Mouse (Mus musculus): ENCODE results near the gene Ccng2.

Ccng2 gene

DNA sequence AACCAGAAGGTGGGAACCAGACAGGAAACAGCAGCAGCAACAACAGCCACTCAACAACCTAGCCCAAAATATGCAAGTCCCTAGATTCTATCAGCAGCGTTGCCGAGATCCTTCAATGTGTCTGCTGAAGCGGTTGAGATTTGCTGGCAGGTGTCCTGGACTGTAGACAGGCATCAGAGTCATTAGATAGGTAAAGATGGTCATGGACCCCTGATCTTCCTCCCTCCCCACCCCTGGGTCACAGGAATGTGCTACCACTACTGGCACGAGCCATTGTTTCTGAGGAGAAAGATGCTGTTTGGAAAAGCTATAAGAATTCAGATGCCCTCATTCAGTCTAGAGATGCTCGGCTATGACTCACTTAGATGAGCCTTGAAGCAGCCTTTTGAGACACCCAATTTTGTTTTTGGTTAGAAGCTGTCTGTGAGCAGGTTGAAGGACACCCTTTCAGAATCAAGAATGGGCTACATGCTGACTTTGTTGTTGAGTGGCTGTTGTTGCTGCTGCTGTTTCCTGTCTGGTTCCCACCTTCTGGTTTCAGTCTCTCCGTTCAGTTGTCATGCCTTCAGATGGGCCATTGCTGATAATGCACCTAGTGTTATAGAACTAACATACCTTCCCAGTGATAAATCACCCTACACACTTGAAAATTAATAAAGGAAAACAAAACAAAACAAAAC, 3.5 kb upstream of the Ccng2 start:
- in situ Hi-C loops (cut with MboI, MseI) = loop anchor here (5.0 kb wide), 1 partner anchor 51 kb away; no protein-coding TSS in a partner anchor

DNA sequence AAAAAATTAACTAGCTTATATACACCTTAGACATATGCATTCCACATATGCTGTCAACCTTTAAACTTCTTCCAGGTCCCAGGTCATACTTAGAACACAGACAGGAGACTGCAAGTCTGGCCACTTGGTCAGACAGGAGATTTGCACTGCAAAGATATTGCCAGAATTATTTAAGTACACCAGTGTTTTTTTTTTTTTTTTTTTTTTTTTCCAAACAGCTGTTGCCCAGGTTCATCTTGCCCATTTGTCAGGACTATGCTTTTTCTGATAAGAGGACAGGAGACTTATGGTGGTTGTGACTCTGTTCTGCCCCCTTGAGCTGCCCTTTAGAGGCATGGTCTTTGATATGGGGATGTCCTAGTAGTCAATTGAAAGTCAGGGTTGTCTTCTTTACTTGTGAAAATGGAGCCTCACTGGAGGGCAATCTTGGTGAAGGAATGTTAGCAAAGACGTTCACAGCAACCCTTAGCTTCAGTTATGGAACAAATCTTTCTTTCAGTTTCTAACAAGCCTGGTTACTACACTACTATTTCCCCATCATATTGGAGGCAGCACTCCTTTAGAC, 2.8 kb upstream of the Ccng2 start:
- in situ Hi-C loops (cut with MboI, MseI) = loop anchor here (5.0 kb wide), 1 partner anchor 52 kb away; no protein-coding TSS in a partner anchor

DNA sequence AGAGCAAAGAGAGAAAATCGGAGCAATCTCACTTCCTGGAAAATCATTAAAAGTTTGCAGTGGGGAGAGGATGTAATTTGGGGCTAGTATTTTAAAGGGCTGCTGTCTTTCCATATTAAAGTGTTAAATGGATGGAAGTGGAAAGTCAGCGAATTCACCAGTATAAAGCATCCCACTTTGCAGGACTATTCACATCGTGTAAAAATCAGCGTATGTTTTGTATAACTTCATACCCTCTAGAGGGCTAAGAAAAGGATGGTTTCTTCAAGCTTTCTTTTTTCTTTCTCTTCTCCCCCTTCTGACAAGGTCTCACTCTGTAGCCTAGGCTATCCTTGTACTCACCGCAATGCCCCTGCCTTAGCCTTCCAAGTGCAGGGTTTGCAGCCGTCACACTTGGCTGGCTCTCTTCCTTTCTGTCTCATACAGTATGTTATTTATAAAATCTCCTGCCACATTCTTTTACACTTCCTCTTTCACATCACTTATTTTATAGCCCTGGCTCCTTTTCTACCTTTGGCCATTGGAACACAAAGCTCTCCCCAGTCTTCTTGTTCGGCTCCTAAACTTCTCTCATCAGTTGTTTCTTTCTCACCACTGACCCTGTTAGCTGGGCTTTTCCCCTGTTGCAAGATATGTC, 1.8 kb upstream of the Ccng2 start:
- in situ Hi-C loops (cut with MboI, MseI) = loop anchor here (5.0 kb wide), 1 partner anchor 173 kb away; the partner anchor contains the start of gene Sept11

DNA sequence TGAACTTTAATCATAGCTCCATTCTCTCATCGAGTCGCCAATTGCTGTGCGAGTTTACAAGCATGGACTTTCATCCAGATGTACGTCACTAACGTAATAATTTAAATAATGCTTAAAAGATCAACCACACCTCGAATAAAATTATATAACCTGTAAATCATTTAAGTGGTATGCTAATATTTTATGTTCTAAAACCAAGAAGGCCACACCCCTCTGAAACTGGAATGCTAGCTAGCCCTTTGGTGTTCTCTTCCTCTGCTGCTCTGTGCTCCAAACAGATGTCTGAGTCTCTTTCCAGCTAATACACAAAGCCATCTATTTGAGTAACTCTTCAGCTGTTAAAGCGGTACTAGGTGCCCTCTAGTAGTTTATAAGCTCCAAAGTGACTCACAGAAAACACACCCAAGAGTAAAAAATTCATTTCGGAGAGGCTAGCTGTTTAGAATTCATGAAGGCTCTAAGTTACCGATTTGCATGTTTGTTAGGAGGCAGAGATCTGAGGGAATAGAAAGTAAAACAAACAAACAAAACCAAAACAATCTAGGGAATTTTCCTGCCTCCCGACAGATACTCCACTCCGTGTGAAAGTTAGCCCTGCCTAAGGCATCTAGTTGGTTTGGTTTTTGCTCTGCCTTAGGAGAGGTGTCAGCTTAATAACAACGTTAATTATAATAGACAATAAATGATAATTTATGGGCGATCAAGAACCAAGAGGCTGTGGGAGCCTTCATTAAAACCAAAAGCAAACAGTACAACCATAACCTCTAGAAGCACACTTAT, 1.1 kb upstream of the Ccng2 start:
- in situ Hi-C loops (cut with MboI, MseI) = loop anchor here (5.0 kb wide), 1 partner anchor 174 kb away; the partner anchor contains the start of gene Sept11

DNA sequence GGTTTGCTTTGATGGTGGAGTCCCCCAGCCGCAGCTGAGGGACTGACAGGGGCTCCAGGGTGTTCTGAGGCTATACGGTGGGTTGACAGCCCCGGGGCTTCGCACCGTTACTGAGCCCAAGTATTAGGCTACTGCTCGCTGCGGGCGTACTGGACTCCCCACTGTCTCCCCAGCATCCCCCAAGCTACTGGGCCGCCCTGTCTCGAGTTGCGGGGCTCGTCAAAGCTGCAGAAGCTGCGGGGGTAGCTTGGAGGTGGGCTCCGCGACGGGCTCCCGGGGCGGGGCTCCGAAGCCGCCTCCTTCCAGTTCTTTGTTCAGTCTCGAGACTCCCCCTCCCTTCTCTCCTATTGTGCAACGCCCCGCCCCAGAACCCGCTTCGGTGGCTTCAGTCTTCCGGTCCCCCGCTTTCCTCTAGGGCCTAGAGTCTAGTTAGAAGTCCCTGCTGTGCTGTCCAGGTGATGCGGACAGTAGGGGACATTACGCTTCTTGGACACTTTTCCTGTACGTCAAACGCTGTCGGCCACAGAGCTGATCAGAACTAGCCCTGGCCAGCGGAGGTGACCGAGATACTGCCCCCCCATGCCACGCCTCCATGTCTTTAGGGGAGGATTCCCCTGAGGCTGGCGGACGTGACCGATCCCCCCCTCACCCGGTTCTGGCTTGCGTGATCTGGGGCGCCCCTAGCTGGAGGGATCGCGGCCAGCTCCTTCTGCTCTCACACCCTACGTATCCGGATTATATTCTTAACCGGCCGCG, 972 bp downstream of the Ccng2 start:
- in situ Hi-C loops (cut with MboI, MseI) = loop anchor here (5.0 kb wide), 1 partner anchor 176 kb away; the partner anchor contains the start of gene Sept11

DNA sequence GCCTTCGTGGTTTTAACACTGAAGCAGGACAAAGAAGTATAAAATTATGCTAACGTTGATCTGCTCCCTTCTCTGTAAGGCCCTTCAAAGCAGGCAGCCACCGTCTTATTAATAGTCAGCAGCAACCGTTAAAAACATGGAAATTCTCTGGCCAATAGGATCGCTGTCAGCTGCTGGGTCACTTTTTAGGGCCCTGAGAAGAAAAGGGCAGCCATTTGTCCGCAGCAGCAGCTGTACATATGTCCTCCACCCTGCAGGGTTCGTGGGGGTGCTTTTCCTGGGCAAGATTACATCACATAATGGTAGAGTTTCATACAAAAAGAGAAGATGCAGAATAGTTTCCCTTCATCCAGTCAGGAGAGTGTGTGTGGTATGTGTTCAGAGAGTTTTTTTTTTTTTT, 3.0 kb downstream of the Ccng2 start:
- in situ Hi-C loops (cut with MboI, MseI) = no loop called here

DNA sequence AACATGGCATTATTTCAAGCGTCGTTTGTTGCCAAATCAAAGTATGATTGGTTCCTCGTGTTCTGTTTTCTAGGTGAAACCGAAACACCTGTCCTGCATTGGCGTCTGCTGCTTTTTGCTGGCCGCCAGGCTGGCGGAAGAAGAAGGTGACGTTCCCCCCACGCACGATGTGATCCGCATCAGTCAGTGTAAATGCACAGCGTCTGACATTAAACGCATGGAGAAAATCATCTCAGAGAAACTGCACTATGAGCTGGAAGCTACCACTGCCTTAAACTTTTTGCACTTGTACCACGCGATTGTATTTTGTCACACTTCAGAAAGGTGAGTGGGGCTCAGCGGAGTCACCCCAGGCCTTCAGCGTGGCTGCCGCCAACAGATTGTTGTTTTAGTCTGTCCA, 3.7 kb downstream of the Ccng2 start:
- in situ Hi-C loops (cut with MboI, MseI) = no loop called here

DNA sequence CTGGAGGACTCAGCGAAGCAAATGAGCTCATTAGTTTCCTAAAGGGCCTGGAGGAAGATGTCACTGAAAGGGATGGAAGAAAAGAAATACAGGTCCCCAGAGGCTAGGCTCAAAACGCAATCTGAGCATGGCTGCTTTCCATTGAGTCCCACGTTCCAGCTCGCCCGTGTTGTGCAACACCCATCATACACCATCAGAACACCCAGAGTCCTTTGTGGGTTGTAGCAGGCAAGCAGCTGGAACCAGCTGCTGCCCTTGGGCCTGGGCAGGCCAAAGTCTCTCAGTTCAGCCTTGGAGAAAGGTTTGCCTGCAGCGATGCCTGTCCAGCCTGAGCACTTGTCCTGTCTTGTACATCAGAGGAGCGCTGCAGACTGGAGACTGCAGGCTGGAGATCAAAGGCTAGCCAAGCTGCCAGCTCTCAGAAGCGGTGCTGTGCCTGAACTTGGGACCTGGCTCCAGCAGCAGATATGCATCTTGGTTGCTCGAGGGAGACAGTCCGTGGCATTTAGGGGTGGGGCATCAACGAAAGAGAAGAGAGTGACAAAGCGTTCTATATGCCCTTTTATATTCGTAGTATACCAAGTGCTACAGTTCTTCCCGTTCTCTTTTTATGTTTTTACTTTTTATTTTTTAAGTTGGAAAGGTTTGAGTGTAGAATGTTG, 15.5 kb downstream of the Ccng2 start:
- in situ Hi-C loops (cut with MboI, MseI) = no loop called here

DNA sequence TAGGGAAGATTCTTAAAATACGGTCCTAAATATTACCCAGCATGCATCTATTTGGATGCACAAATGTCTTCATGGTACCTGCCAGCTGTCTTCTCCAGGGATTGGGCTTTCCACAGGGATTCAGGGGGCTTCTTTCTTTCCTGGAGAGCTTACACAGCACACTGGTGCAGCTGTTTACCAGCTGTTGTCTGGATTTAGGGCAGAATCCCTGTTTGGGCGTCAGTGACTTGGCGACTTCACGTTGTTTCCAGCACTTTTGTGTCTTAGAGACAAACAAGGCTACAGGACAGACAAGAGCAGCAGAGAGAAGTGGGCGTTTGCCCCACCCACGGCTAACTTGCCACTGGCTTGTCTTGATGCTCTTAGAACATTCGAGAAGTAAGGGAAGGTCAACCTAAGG, 16.1 kb downstream of the Ccng2 start:
- in situ Hi-C loops (cut with MboI, MseI) = no loop called here

DNA sequence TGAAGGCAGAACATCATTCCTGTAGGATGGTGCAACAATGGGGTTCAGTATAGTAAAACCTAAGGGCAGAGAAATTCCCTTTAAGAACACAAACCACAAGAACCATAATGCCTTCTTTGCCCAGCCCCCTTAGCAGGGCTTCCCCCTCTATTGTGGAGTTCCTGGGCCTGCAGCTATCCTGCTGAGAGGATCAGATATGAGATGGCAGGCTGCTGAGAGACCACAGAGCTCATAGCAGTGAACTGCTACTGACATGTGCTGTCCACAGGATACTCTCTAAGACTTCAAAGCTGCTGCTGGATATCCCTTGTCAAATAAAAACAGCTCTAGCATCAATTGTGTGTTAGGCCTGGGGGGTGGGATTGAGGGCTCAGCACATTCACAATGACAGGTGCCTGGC, 21.5 kb downstream of the Ccng2 start:
- in situ Hi-C loops (cut with MboI, MseI) = no loop called here

DNA sequence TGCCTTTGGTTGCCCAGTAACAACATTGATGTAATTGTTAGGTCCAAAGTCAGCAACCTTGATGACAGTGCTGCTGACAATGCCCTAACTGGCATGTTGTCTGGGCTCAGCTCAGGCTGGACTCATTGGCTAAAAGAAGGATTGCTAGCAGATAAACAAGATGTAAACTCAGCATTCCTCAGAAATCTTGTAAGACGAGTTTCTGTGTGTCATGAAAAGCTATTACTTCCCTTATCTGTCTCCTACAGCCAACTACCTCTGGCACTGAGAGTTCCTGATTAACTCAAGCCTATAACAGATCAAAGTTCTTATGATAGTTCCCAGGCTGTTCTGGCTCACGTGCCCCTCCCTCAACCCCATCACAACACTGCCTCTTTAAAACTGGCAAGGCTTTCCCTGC, 23.2 kb downstream of the Ccng2 start:
- in situ Hi-C loops (cut with MboI, MseI) = no loop called here

DNA sequence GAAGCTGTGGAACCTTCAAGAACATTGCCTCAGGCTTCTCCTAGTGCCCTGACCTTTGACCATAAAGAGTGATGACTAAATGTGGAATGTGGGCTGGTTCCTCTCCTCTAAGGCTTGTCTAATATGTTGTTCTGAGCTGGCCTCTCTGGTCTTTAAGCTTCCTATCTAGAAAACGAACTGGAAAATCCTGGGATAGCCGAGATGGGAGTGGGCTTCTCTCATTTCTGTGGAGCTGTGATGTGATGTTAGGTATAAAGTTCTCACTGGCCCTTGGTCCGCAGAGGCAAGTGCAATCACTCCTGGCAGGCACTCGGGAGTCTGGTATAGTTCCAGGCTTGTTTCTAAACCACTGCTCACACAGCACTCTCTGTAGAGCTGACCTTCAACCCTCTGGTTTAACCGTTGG, 29.3 kb downstream of the Ccng2 start:
- in situ Hi-C loops (cut with MboI, MseI) = no loop called here

DNA sequence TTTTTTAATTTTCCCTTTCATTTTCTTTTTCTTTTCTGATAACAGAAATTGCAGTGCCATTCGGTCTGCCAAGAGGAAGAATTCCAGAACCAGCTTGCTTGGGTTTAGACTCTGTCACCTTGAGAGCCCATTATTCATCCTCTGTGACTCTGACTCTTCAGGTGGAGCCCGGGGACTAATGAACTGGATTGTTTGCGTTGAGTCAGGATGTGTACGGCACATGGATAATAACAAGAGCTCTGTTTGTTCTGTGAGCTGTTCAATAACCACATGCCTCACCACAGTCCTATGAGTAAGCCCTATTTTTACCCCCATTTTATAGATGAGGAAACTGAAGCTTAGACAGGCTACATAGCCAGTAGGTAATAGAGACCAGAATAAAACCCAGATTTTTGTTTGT, 29.7 kb downstream of the Ccng2 start:
- in situ Hi-C loops (cut with MboI, MseI) = no loop called here

DNA sequence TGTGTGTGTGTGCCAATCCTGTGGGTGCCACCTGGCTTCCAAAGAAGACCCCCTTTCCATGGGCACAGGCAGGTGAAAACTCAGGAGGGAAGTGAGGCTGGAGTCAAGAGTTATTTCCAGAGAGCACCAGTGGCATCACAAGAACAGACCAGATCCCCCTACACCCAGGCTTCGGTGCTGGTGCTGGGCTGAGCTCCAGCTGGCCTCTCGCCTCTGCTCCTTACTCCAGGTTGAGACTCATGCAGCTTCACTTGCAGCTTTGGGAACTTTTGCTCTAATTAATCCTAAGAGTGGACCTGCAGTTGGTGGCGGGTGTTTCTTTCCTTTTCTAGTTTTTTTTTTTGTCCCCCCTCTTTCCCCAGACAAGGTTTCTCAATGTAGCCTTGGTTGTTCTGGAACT, 30.3 kb downstream of the Ccng2 start:
- in situ Hi-C loops (cut with MboI, MseI) = no loop called here

DNA sequence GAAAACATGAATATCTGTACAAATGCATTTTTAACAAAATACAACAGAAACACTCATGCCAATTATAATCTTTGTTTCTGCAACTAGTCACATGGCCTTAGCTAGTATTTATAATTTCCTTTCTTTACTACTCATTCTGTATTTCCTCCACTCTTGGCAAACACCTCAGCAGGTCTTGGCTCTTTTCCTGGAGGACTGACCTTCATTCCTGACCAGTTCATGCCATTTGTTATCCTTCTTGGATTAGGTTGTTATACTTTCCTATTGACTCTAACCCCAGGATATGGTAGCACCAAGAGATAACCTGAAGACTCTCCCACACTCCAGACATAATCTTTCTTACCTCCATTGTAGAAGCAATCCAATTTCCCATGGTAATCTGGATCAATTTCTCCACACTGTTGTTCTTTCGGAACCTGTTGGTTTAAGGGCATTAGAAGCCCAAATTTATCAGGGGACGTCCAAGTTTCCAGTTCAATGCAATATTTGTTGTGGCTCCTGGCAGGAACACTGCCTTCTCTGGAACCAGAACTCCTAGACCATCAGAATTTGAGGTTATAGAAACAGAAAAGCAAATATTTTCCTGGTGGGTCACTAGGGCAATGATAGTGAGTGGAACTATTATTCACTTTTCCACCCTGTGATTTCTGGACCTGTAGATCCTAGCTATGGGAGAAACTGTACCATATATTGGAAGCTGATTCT, 38.2 kb downstream of the Ccng2 start:
- in situ Hi-C loops (cut with MboI, MseI) = no loop called here

DNA sequence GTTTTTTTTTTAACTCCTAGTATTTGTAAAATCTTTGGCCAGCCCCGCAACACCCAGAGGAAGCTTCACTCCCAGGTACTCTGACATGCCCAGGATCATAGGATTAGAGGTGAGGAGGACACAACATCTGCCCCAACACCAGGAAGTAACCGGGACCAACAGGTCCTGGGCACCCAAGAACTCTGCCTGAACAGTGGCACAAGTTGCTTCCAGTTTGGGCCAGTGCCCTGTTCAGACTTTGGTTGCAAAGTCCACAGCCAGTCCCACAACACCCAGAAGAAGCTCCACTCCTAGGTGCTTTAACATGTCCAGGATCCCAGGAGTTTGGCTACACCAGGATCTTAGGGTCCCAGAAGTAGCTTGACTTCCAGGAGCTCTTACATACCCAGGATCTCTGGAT, 41.9 kb downstream of the Ccng2 start:
- in situ Hi-C loops (cut with MboI, MseI) = no loop called here

DNA sequence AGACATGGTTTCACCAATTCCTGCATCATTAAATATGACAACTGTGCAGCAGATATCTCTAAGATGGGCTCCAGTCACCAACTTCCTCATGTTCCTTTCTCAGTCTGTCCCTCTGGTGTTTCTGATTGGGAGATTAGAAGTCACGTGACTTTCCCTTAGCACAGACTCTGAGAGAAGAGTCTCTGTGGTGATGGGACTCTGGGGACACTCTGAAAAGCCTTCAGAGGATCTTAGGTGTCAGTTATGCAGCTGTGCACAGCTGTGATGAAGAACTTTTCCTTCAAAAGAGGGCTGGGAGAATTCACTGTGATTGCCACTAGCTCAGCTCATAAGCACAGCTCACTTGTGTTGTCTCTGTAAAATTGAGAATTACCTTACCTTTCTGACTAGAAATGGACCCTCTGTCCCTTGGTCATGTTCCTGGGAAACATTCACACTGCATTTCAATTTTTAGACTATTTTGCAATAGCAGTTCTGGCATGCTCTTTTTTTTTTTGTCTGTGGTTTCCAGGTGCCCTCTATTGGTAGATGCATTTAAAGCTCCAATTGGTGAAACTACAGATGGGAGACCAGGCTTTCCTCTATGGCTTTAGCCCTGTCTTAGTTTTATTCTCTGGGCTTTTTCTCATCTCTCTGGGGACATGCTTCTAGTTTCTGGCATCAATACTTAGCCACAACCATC, 56.4 kb downstream of the Ccng2 start:
- in situ Hi-C loops (cut with MboI, MseI) = no loop called here
